Mouse (Mus musculus): Measurements from ENCODE around the gene Rangap1. TPM values are rescaled to one million over a fixed set of nuclear protein-coding genes. Genes with fewer than 3 reads are reported as not detected.

Rangap1 gene
- polyA plus RNA-seq, 1 experiment from 2014 or later, result 33.9 TPM

- H3K4me1 ChIP-seq (replicated peaks; ENCODE audit: insufficient read depth, low read length), result no peaks in the 10 kb centered on the region
- no peak overlapping the region for H3K4me3 ChIP-seq (replicated peaks; ENCODE audit: low read depth, low read length)
- TF ChIP-seq CTCF (IDR thresholded peaks at IDR 0.05; ENCODE audit: low read depth), result peak; percentile 70
- WGBS, result 61% methylated on average over 4 of the region's 4 CpGs
- H3K36me3 ChIP-seq (ENCODE audit: insufficient read depth, low read length), result peaks cover 26% of the 10 kb centered on the region; the same call in 1 of the 2 replicates
- no peak overlapping the region for H3K4me2 ChIP-seq (ENCODE audit: low read length)
- no peak overlapping the region for H3K9ac ChIP-seq (ENCODE audit: low read depth, low read length)
- H3K9me3 ChIP-seq (replicated peaks; ENCODE audit: low read length), result no peaks in the 10 kb centered on the region
- no peak overlapping the region for H3K27ac ChIP-seq
- H3K27me3 ChIP-seq (ENCODE audit: insufficient read depth, low read length), result no peaks in the 10 kb centered on the region
- DNase-seq (ENCODE audit: low spot score) (peak; percentile 79), ATAC-seq (replicated peaks; ENCODE audit: low FRiP score, low read depth) (0 out of 2 replicates have a peak, but pooled peaks have one; percentile 3)
Measured at GRCm38 (mm10) chr15:81670231-81670640, 75.1 kb downstream of the Rangap1 start.

- no peak overlapping the region for H3K4me3 ChIP-seq (replicated peaks; ENCODE audit: low read depth, low read length)
- no peaks in the 10 kb centered on the region for H3K9me3 ChIP-seq (replicated peaks; ENCODE audit: low read length)
- TF ChIP-seq CTCF (IDR thresholded peaks at IDR 0.05; ENCODE audit: low read depth), result peak; percentile 29; the same call in 1 of the 2 replicates
- no peak for ATAC-seq (replicated peaks; ENCODE audit: low FRiP score, low read depth)
- H3K36me3 ChIP-seq (ENCODE audit: insufficient read depth, low read length), result peaks cover 19% of the 10 kb centered on the region; the same call in 1 of the 2 replicates
- H3K27ac ChIP-seq, result no peak overlapping the region
- H3K4me2 ChIP-seq (ENCODE audit: low read length), result no peak overlapping the region
- H3K9ac ChIP-seq (ENCODE audit: low read depth, low read length), result no peak overlapping the region
- WGBS, result 87% methylated on average over 10 of the region's 10 CpGs
- H3K4me1 ChIP-seq (replicated peaks; ENCODE audit: insufficient read depth, low read length), result no peaks in the 10 kb centered on the region
- H3K27me3 ChIP-seq (ENCODE audit: insufficient read depth, low read length), result no peaks in the 10 kb centered on the region
- no peak for DNase-seq (ENCODE audit: low spot score)
Measured at GRCm38 (mm10) chr15:81666957-81667356, 78.4 kb downstream of the Rangap1 start.

- no peaks in the 10 kb centered on the region for H3K27me3 ChIP-seq (ENCODE audit: insufficient read depth, low read length)
- H3K4me1 ChIP-seq (replicated peaks; ENCODE audit: insufficient read depth, low read length), result no peaks in the 10 kb centered on the region
- ATAC-seq (replicated peaks; ENCODE audit: low FRiP score, low read depth) (peak; percentile 98), DNase-seq (ENCODE audit: low spot score) (peak; percentile 96)
- under 1% methylated on average over 55 of the region's 55 CpGs for WGBS
- peak; percentile 35 for TF ChIP-seq CTCF (IDR thresholded peaks at IDR 0.05; ENCODE audit: low read depth)
- peak within 1 kb of the TSS; percentile 97 for H3K4me2 ChIP-seq (ENCODE audit: low read length)
- 0 out of 2 replicates have a peak, but pooled peaks cover 9% of the 10 kb centered on the region for H3K36me3 ChIP-seq (ENCODE audit: insufficient read depth, low read length)
- H3K4me3 ChIP-seq (replicated peaks; ENCODE audit: low read depth, low read length), result peak within 1 kb of the TSS; percentile 81
- H3K9me3 ChIP-seq (replicated peaks; ENCODE audit: low read length), result no peaks in the 10 kb centered on the region
- H3K9ac ChIP-seq (ENCODE audit: low read depth, low read length), result peak within 1 kb of the TSS; percentile 67
- no peak within 1 kb of the TSS for H3K27ac ChIP-seq
Measured at GRCm38 (mm10) chr15:81663697-81664561, 81.4 kb downstream of the Rangap1 start, which contains the start of gene L3mbtl2. L3mbtl2 (plus strand) TSS chr15:81663889.

GRCm38 (mm10) chr15:81663281-81663680 lies 82.0 kb downstream of the Rangap1 start:
- no peak for TF ChIP-seq CTCF (IDR thresholded peaks at IDR 0.05; ENCODE audit: low read depth)
- no peak for ATAC-seq (replicated peaks; ENCODE audit: low FRiP score, low read depth)
- no peaks in the 10 kb centered on the region for H3K27me3 ChIP-seq (ENCODE audit: insufficient read depth, low read length)
- 0 out of 2 replicates have a peak, but pooled peaks cover 4% of the 10 kb centered on the region for H3K36me3 ChIP-seq (ENCODE audit: insufficient read depth, low read length)
- no peak overlapping the region for H3K27ac ChIP-seq
- H3K4me1 ChIP-seq (replicated peaks; ENCODE audit: insufficient read depth, low read length), result no peaks in the 10 kb centered on the region
- WGBS, result 68% methylated on average over 10 of the region's 10 CpGs
- no peak overlapping the region for H3K9ac ChIP-seq (ENCODE audit: low read depth, low read length)
- peak overlapping the region; percentile 81; the same call in 1 of the 2 replicates for H3K4me3 ChIP-seq (replicated peaks; ENCODE audit: low read depth, low read length)
- no peaks in the 10 kb centered on the region for H3K9me3 ChIP-seq (replicated peaks; ENCODE audit: low read length)
- no peak for DNase-seq (ENCODE audit: low spot score)
- peak overlapping the region; percentile 97 for H3K4me2 ChIP-seq (ENCODE audit: low read length)

GRCm38 (mm10) chr15:81661701-81662100 lies 83.6 kb downstream of the Rangap1 start:
- TF ChIP-seq CTCF (IDR thresholded peaks at IDR 0.05; ENCODE audit: low read depth), result no peak
- DNase-seq (ENCODE audit: low spot score), result no peak
- no peaks in the 10 kb centered on the region for H3K36me3 ChIP-seq (ENCODE audit: insufficient read depth, low read length)
- H3K27ac ChIP-seq, result no peak overlapping the region
- H3K27me3 ChIP-seq (ENCODE audit: insufficient read depth, low read length), result no peaks in the 10 kb centered on the region
- H3K9me3 ChIP-seq (replicated peaks; ENCODE audit: low read length), result no peaks in the 10 kb centered on the region
- no peaks in the 10 kb centered on the region for H3K4me1 ChIP-seq (replicated peaks; ENCODE audit: insufficient read depth, low read length)
- H3K4me2 ChIP-seq (ENCODE audit: low read length), result no peak overlapping the region
- no peak overlapping the region for H3K4me3 ChIP-seq (replicated peaks; ENCODE audit: low read depth, low read length)
- 83% methylated on average over 2 of the region's 2 CpGs for WGBS
- H3K9ac ChIP-seq (ENCODE audit: low read depth, low read length), result no peak overlapping the region
- no peak for ATAC-seq (replicated peaks; ENCODE audit: low FRiP score, low read depth)

Other genes starting within 250 kb of the Rangap1 start
- gene Ep300, start 160.2 kb downstream of the Rangap1 start, polyA plus RNA-seq (2015; fragmentation: Nextera tagmentation; extraction: Ambion mirVana), result 9.4 and 11.2 TPM in 2 replicates
- gene L3mbtl2, start 81.6 kb downstream of the Rangap1 start, polyA plus RNA-seq (2015; fragmentation: Nextera tagmentation; extraction: Ambion mirVana), result 13.5 and 16.5 TPM in 2 replicates
- 5.3 and 6.4 TPM in 2 replicates for gene Chadl, start 48.2 kb downstream of the Rangap1 start, polyA plus RNA-seq (2015; fragmentation: Nextera tagmentation; extraction: Ambion mirVana)
- 26.5 TPM in 2 replicates for gene Zc3h7b, start 473 bp downstream of the Rangap1 start, polyA plus RNA-seq (2015; fragmentation: Nextera tagmentation; extraction: Ambion mirVana)
- 17.9 and 19.9 TPM in 2 replicates for gene Tef, start 56.9 kb upstream of the Rangap1 start, polyA plus RNA-seq (2015; fragmentation: Nextera tagmentation; extraction: Ambion mirVana)
- gene Tob2, start 113.3 kb upstream of the Rangap1 start, polyA plus RNA-seq (2015; fragmentation: Nextera tagmentation; extraction: Ambion mirVana), result 22.5 and 27.7 TPM in 2 replicates
- gene Phf5a, start 126.4 kb upstream of the Rangap1 start, polyA plus RNA-seq (2015; fragmentation: Nextera tagmentation; extraction: Ambion mirVana), result 103 and 110 TPM in 2 replicates
- 263 and 285 TPM in 2 replicates for gene Aco2, start 126.8 kb upstream of the Rangap1 start, polyA plus RNA-seq (2015; fragmentation: Nextera tagmentation; extraction: Ambion mirVana)
- 122 and 129 TPM in 2 replicates for gene Polr3h, start 180.7 kb upstream of the Rangap1 start, polyA plus RNA-seq (2015; fragmentation: Nextera tagmentation; extraction: Ambion mirVana)
- gene Csdc2, start 191.2 kb upstream of the Rangap1 start, polyA plus RNA-seq (2015; fragmentation: Nextera tagmentation; extraction: Ambion mirVana), result 20.4 and 23.1 TPM in 2 replicates
- gene Pmm1, start 215.4 kb upstream of the Rangap1 start, polyA plus RNA-seq (2015; fragmentation: Nextera tagmentation; extraction: Ambion mirVana), result 27.1 and 27.8 TPM in 2 replicates
- gene 1700029P11Rik, start 235.0 kb upstream of the Rangap1 start, polyA plus RNA-seq (2015; fragmentation: Nextera tagmentation; extraction: Ambion mirVana), result not detected in 2 replicates
- gene Xrcc6, start 242.3 kb upstream of the Rangap1 start, polyA plus RNA-seq (2015; fragmentation: Nextera tagmentation; extraction: Ambion mirVana), result 45.2 and 53.6 TPM in 2 replicates